In genomic region chr7:81338522-81338873, GRCm38 (mm10) we compare ENCODE assay signal across 21 mouse cellular contexts. TPM values are rescaled to one million over a fixed set of nuclear protein-coding genes. Genes with fewer than 3 reads are reported as not detected.
DNase-seq lines count a peak whose midpoint lies in the region; ATAC-seq and TF ChIP-seq lines count a peak whose summit lies in the region.
"Had no signal": no experiment of that assay in that cellular context is flagged by ENCODE, and none has a peak within 500 bp of the region (broad histone marks: within the 10 kb centered on the region; RNA-seq: fewer than 3 reads in every experiment).

No protein-coding gene starts in this region.

- no peak for TF ChIP-seq CTCF in E14TG2a.4 (conservative IDR thresholded peaks at IDR 0.05; ENCODE audit: low read length)
- no peak for TF ChIP-seq CTCF in ES-Bruce4 (IDR thresholded peaks at IDR 0.05; ENCODE audit: low read depth, low read length)

- no peak overlapping the region for H3K4me2 ChIP-seq in midbrain, embryonic 11.5 days
- H3K4me2 ChIP-seq: embryonic facial prominence, embryonic 12.5 days; forebrain, embryonic 13.5 days; forebrain, embryonic 15.5 days had no signal

- no peaks in the 10 kb centered on the region for H3K9me3 ChIP-seq in midbrain, embryonic 11.5 days (ENCODE audit: control insufficient read depth, low read length)
- H3K9me3 ChIP-seq in midbrain, embryonic 10.5 days (replicated peaks) = no peaks in the 10 kb centered on the region
- H3K9me3 ChIP-seq in E14TG2a.4 (ENCODE audit: low read length) (no peaks in the 10 kb centered on the region), ES-Bruce4 (replicated peaks; ENCODE audit: control insufficient read depth, insufficient read depth, low read length, poor library complexity, severe bottlenecking) (no peaks in the 10 kb centered on the region)
- H3K9me3 ChIP-seq: embryonic facial prominence, embryonic 10.5 days; embryonic facial prominence, embryonic 12.5 days; forebrain, embryonic 13.5 days; forebrain, embryonic 15.5 days had no signal

- TF ChIP-seq POLR2A in ES-Bruce4 (IDR thresholded peaks at IDR 0.05; ENCODE audit: insufficient read depth, low read length) = no peak

- no peak overlapping the region for H3K4me3 ChIP-seq in midbrain, embryonic 11.5 days (ENCODE audit: low read depth, low read length)
- H3K4me3 ChIP-seq in midbrain, embryonic 10.5 days = no peak overlapping the region
- H3K4me3 ChIP-seq in E14TG2a.4 (replicated peaks; ENCODE audit: low read length) = peak overlapping the region; percentile 29; the same call in 1 of the 2 replicates
- no peak overlapping the region for H3K4me3 ChIP-seq in ES-Bruce4 (ENCODE audit: low read depth, low read length)
- H3K4me3 ChIP-seq: embryonic facial prominence, embryonic 10.5 days; embryonic facial prominence, embryonic 12.5 days; forebrain, embryonic 13.5 days; forebrain, embryonic 15.5 days had no signal

- ATAC-seq in midbrain, embryonic 11.5 days (ENCODE audit: low FRiP score) = no peak
- ATAC-seq: activated CD4-positive, CD25-positive, alpha-beta regulatory T cell, adult 4 months; forebrain, embryonic 13.5 days; forebrain, embryonic 15.5 days; forebrain, postnatal 0 days had no signal

- no peak overlapping the region for H3K27ac ChIP-seq in midbrain, embryonic 11.5 days (ENCODE audit: low read depth, low read length)
- H3K27ac ChIP-seq in midbrain, embryonic 10.5 days (replicated peaks) = no peak overlapping the region
- peak overlapping the region; percentile 41 for H3K27ac ChIP-seq in ES-Bruce4 (ENCODE audit: insufficient read depth, low read length)
- H3K27ac ChIP-seq: embryonic facial prominence, embryonic 10.5 days; embryonic facial prominence, embryonic 12.5 days; forebrain, embryonic 13.5 days; forebrain, embryonic 15.5 days had no signal

- no peaks in the 10 kb centered on the region for H3K27me3 ChIP-seq in midbrain, embryonic 11.5 days (ENCODE audit: control insufficient read depth, insufficient read depth, low read length)
- H3K27me3 ChIP-seq in midbrain, embryonic 10.5 days (ENCODE audit: low read depth, poor library complexity, severe bottlenecking) = no peaks in the 10 kb centered on the region
- H3K27me3 ChIP-seq in E14TG2a.4 (ENCODE audit: insufficient read depth, low read length) (no peaks in the 10 kb centered on the region), ES-Bruce4 (ENCODE audit: control insufficient read depth, insufficient read depth, low read length, poor library complexity, severe bottlenecking) (no peaks in the 10 kb centered on the region)
- H3K27me3 ChIP-seq: CH12.LX; embryonic facial prominence, embryonic 12.5 days; forebrain, embryonic 13.5 days; forebrain, embryonic 15.5 days had no signal

- H3K9ac ChIP-seq in midbrain, embryonic 11.5 days (ENCODE audit: low read length) = no peak overlapping the region
- H3K9ac ChIP-seq in ES-Bruce4 (ENCODE audit: low read depth, poor library complexity, severe bottlenecking) = no peak overlapping the region
- H3K9ac ChIP-seq: embryonic facial prominence, embryonic 12.5 days; forebrain, embryonic 13.5 days; forebrain, embryonic 15.5 days; forebrain, postnatal 0 days had no signal

- DNase-seq in midbrain, embryonic 11.5 days (ENCODE audit: low spot score, missing footprints) = peak; percentile 75
- no peak for DNase-seq in midbrain, embryonic 10.5 days (ENCODE audit: low spot score)
- DNase-seq in R1 (ENCODE audit: low read depth, low spot score) = peak; percentile 23
- DNase-seq in right cerebral cortex, postnatal 36 days (ENCODE audit: low spot score in 2 of 2) = no peak
- no peak for DNase-seq in thymus, postnatal 0 days (ENCODE audit: low spot score)
- DNase-seq in urinary bladder, postnatal 10 days (ENCODE audit: low spot score) = no peak
- DNase-seq: adrenal gland, adult 8-10 months; cerebellum, adult 11-12 months; cerebellum, adult 2 months; cerebellum, adult 9-10 months; cerebellum, postnatal 10 days; cerebellum, postnatal 25 days; forebrain, postnatal 0 days had no signal

- TF ChIP-seq EP300 in ES-Bruce4 (IDR thresholded peaks at IDR 0.05; ENCODE audit: insufficient read depth, low read depth, low read length) = no peak

- 82% methylated on average over 3 of the region's 3 CpGs for WGBS in midbrain, embryonic 11.5 days
- 91% methylated on average over 3 of the region's 3 CpGs for WGBS in midbrain, embryonic 10.5 days

- H3K36me3 ChIP-seq in midbrain, embryonic 11.5 days (ENCODE audit: control insufficient read depth, insufficient read depth, low read length) = peaks cover 16% of the 10 kb centered on the region; the same call in 1 of the 2 replicates
- peaks cover 81% of the 10 kb centered on the region for H3K36me3 ChIP-seq in midbrain, embryonic 10.5 days
- peaks cover 78% of the 10 kb centered on the region for H3K36me3 ChIP-seq in E14TG2a.4 (ENCODE audit: insufficient read depth, low read length)
- peaks cover 32% of the 10 kb centered on the region for H3K36me3 ChIP-seq in ES-Bruce4 (ENCODE audit: control insufficient read depth, insufficient read depth, low read length, poor library complexity, severe bottlenecking)

- H3K4me1 ChIP-seq in midbrain, embryonic 11.5 days (ENCODE audit: control insufficient read depth, insufficient read depth, low read length) = peaks cover 19% of the 10 kb centered on the region
- H3K4me1 ChIP-seq in midbrain, embryonic 10.5 days = peaks cover 32% of the 10 kb centered on the region
- H3K4me1 ChIP-seq in E14TG2a.4 (replicated peaks; ENCODE audit: low read depth, low read length) = peaks cover 78% of the 10 kb centered on the region
- H3K4me1 ChIP-seq in ES-Bruce4 (ENCODE audit: control insufficient read depth, insufficient read depth, low read length) = peaks cover 4% of the 10 kb centered on the region

RNA-seq across cellular contexts. Expression of gene Rps17, which starts 6.6 kb away (rescaled TPM):
- 1,045 and 1,155 TPM in 2 replicates for polyA plus RNA-seq in midbrain, embryonic 11.5 days (2014; fragmentation: Nextera tagmentation; extraction: Ambion mirVana)
- polyA plus RNA-seq in midbrain, embryonic 10.5 days (2016; fragmentation: Nextera tagmentation; extraction: Ambion mirVana) = 1,006 and 1,155 TPM in 2 replicates
- 2,551 and 2,648 TPM in 2 replicates for polyA plus RNA-seq in ES-Bruce4 (2011; ENCODE audit: insufficient read depth, insufficient read length, low read depth, missing spikeins)
- 1,759 and 1,761 TPM in 2 replicates for polyA plus RNA-seq in thymus, postnatal 0 days (2015; fragmentation: Nextera tagmentation; extraction: Ambion mirVana)

Comparison
In these comparisons a context has a peak if more than half of its experiments do, and no peak if none do; other contexts are left out.
1. DNase-seq: peak in midbrain, embryonic 11.5 days (single experiment) and R1 (single experiment); none in midbrain, embryonic 10.5 days (single experiment), right cerebral cortex, postnatal 36 days (0 of 2), thymus, postnatal 0 days (single experiment) and urinary bladder, postnatal 10 days (single experiment).